In the genomic region with DNA sequence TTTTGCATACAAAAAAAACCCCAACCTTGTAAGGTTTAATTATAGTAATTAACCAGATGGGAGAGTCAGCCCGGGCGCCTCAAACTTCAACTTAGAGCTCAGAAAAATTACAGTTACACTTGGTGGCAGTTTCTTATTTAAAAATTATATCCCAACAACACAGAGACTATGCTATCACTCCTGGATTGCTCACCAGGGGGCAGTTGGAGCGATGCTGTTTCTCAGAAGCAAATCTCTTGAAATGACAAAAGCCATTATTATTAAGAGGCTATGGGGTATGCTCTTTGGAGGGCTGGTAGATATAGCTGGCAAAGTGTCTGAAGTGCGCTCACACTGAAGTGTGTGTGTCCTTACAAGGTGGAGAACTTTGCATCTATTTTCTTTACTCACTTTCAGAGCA, we compare ENCODE assay signal across 8 mouse cellular contexts. TPM values are rescaled to one million over a fixed set of nuclear protein-coding genes. Genes with fewer than 3 reads are reported as not detected.
DNase-seq lines count a peak whose midpoint lies in the region; ATAC-seq and TF ChIP-seq lines count a peak whose summit lies in the region.

No protein-coding gene starts in this region.

- H3K4me2 ChIP-seq in lung, embryonic 14.5 days = peak overlapping the region; percentile 68
- H3K4me2 ChIP-seq in hindbrain, embryonic 14.5 days (replicated peaks) = peak overlapping the region; percentile 84
- H3K4me2 ChIP-seq in neural tube, embryonic 13.5 days = peak overlapping the region; percentile 81

- H3K4me3 ChIP-seq in lung, embryonic 14.5 days (ENCODE audit: low read depth, low read length) = peak overlapping the region; percentile 65
- no peak overlapping the region for H3K4me3 ChIP-seq in hindbrain, embryonic 14.5 days (replicated peaks; ENCODE audit: low read length)
- peak overlapping the region; percentile 63 for H3K4me3 ChIP-seq in neural tube, embryonic 13.5 days

- no peaks in the 10 kb centered on the region for H3K27me3 ChIP-seq in lung, embryonic 14.5 days (ENCODE audit: insufficient read depth, low read length)
- 0 out of 2 replicates have a peak, but pooled peaks cover 6% of the 10 kb centered on the region for H3K27me3 ChIP-seq in hindbrain, embryonic 14.5 days (ENCODE audit: control insufficient read depth, insufficient read depth, low read length)
- peaks cover 19% of the 10 kb centered on the region for H3K27me3 ChIP-seq in neural tube, embryonic 13.5 days

- no peak overlapping the region for H3K9ac ChIP-seq in lung, embryonic 14.5 days
- no peak overlapping the region for H3K9ac ChIP-seq in hindbrain, embryonic 14.5 days
- H3K9ac ChIP-seq in neural tube, embryonic 13.5 days = no peak overlapping the region

- H3K9me3 ChIP-seq in lung, embryonic 14.5 days (ENCODE audit: low read depth, low read length) = no peaks in the 10 kb centered on the region
- H3K9me3 ChIP-seq in hindbrain, embryonic 14.5 days (ENCODE audit: control insufficient read depth, low read length) = no peaks in the 10 kb centered on the region
- H3K9me3 ChIP-seq in neural tube, embryonic 13.5 days = no peaks in the 10 kb centered on the region

- TF ChIP-seq CTCF in lung, embryonic 14.5 days (IDR thresholded peaks at IDR 0.05; ENCODE audit: low read depth) = peak; percentile 47

- WGBS in lung, embryonic 14.5 days = 54% methylated on average over 4 of the region's 4 CpGs
- 46% methylated on average over 4 of the region's 4 CpGs for WGBS in hindbrain, embryonic 14.5 days
- 51% methylated on average over 4 of the region's 4 CpGs for WGBS in neural tube, embryonic 13.5 days

- H3K27ac ChIP-seq in lung, embryonic 14.5 days (ENCODE audit: low read depth) = no peak overlapping the region
- H3K27ac ChIP-seq in hindbrain, embryonic 14.5 days = no peak overlapping the region
- H3K27ac ChIP-seq in neural tube, embryonic 13.5 days (replicated peaks) = no peak overlapping the region

- no peaks in the 10 kb centered on the region for H3K36me3 ChIP-seq in lung, embryonic 14.5 days (ENCODE audit: insufficient read depth)
- H3K36me3 ChIP-seq in hindbrain, embryonic 14.5 days (replicated peaks; ENCODE audit: control insufficient read depth, insufficient read depth) = no peaks in the 10 kb centered on the region
- no peaks in the 10 kb centered on the region for H3K36me3 ChIP-seq in neural tube, embryonic 13.5 days

- peaks cover 13% of the 10 kb centered on the region; the same call in 1 of the 2 replicates for H3K4me1 ChIP-seq in lung, embryonic 14.5 days (ENCODE audit: insufficient read depth)
- H3K4me1 ChIP-seq in hindbrain, embryonic 14.5 days (replicated peaks; ENCODE audit: control insufficient read depth, insufficient read depth, low read length) = peaks cover 13% of the 10 kb centered on the region; the same call in 1 of the 2 replicates
- H3K4me1 ChIP-seq in neural tube, embryonic 13.5 days (replicated peaks) = peaks cover 25% of the 10 kb centered on the region

- no peak for ATAC-seq in lung, embryonic 14.5 days (ENCODE audit: insufficient read depth)
- ATAC-seq in hindbrain, embryonic 14.5 days (ENCODE audit: low FRiP score) = no peak
- ATAC-seq in neural tube, embryonic 13.5 days (ENCODE audit: low read depth) = no peak
- ATAC-seq in monocyte, adult 5-6 weeks (replicated peaks; ENCODE audit: insufficient number of reproducible peaks, low FRiP score, low TSS enrichment, poor library complexity, severe bottlenecking) = no peak

- DNase-seq in embryo, embryonic 11 days = peak; percentile 22
- no peak for DNase-seq in embryo, embryonic 9.5 days (ENCODE audit: extremely low spot score)
- DNase-seq in lung, embryonic 14.5 days = peak; percentile 63
- DNase-seq in lung, postnatal 25 days (ENCODE audit: low spot score) = no peak
- DNase-seq in hindbrain, embryonic 14.5 days (ENCODE audit: low spot score) = no peak
- DNase-seq in thymus, postnatal 25 days = no peak

RNA-seq across cellular contexts. Expression of a gene that starts 2.5 kb away (rescaled TPM):
- 30.5 and 34.2 TPM in 2 replicates for polyA plus RNA-seq in lung, embryonic 14.5 days (2014; fragmentation: Nextera tagmentation; extraction: Ambion mirVana)
- 7.0 and 9.8 TPM in 2 replicates for polyA plus RNA-seq in hindbrain, embryonic 14.5 days (2014; fragmentation: Nextera tagmentation; extraction: Ambion mirVana)
- polyA plus RNA-seq in neural tube, embryonic 13.5 days (2015; fragmentation: Nextera tagmentation; extraction: Ambion mirVana) = 2.3 and 3.3 TPM in 2 replicates
- total RNA-seq in monocyte, adult 5-6 weeks (2017) = not detected in 3 replicates

Comparison
In these comparisons a context has a peak if more than half of its experiments do, and no peak if none do; other contexts are left out.
1. DNase-seq: peak in embryo, embryonic 11 days (single experiment) and lung, embryonic 14.5 days (single experiment); none in embryo, embryonic 9.5 days (single experiment), lung, postnatal 25 days (single experiment), hindbrain, embryonic 14.5 days (single experiment) and thymus, postnatal 25 days (single experiment).
2. Peak in every context shown above with its lines, with median percentiles within 50 percentile points of each other: H3K4me2 ChIP-seq.